Mouse (Mus musculus): ENCODE measurements around the gene Cd300ld2. TPM values are rescaled to one million over a fixed set of nuclear protein-coding genes. Genes with fewer than 3 reads are reported as not detected.

Cd300ld2 gene
- polyA plus RNA-seq, 1 experiment = not detected

DNA sequence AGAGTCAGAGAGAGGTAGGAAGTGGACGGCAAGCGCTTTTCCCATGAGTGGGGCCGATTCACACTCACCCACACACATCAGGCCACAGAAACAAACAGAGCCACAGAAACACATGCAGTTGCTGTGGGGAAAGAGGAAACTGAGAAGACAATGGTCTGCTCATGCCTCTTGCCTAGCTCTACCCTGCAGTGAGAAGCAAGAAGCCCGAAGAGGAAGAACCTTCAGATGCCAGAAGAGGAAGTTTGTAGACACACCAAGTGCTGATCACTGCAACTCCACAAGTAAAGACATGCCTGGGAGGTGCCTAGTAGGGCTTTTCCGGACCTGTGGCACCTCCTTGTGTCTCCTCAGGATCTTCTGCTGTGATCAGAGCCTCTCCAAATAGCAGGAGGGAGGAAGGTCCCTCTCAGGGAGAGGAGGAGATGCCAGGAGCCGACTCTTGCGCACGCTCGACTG, 47.2 kb downstream of the Cd300ld2 start, which contains the start of gene Cd300c:
Cd300c (minus strand) TSS at position 406 of the 456 bp plus-strand sequence.
- TF ChIP-seq GATA1 (IDR thresholded peaks at IDR 0.05; ENCODE audit: low read length) = no peak

DNA sequence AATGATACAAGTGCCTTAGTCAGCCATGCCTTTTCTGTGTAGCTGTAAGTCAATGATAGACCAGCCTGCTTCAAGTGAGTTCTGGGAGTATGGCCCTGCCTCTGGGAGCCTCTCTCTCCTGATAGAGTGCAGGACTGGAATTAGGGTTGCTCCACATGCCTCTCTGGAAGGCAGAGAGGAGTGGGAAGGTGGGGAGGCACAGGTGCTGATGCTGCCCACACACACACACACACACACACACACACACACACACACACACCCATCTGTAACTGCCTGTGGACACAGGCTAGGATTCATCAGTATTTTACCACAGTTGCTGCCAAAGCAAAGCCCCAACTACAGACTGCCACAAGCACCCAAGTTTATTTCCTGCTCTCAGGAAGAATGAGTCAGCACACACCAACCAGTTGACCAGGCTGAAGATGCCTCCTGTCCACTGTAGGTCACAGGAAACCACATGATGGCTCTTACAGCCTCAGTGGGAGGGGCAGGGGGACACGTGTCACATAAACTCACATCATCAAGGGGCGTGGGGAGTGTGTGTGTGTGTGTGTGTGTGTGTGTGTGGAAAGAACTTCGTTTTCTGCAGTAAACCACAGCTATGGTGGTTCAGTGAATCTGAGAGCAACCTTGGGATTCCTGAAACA, 50.7 kb downstream of the Cd300ld2 start:
- TF ChIP-seq GATA1 (IDR thresholded peaks at IDR 0.05; ENCODE audit: low read length) = no peak

DNA sequence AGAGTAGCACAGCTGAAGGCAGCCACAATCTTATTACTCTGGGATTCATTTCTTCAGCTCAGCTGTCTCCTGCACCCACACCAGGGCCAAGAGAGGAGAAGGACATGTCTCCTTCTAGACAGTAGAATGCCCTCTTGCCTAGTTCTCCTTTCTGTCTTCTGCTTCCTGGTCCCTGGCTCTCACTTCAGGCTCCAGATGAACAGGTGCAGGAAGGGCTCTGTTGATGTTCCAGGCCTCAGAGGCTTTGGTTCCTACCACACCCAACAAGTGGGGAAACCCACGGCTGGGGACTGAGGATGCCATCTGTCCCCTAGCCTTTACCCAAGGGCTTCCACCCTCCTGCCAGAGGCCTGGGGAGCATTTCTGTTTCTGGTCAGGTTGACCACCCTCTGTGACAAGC, 55.6 kb downstream of the Cd300ld2 start:
- TF ChIP-seq GATA1 (IDR thresholded peaks at IDR 0.05; ENCODE audit: low read length) = no peak

Other genes starting within 250 kb of the Cd300ld2 start
- gene Btbd17, start 220.2 kb downstream of the Cd300ld2 start, polyA plus RNA-seq (2012) = not detected in 2 replicates
- gene Gpr142, start 217.3 kb downstream of the Cd300ld2 start, polyA plus RNA-seq (2012) = not detected in 2 replicates
- not detected in 2 replicates for gene Gprc5c, start 165.0 kb downstream of the Cd300ld2 start, polyA plus RNA-seq (2012)
- gene Cd300a, start 126.2 kb downstream of the Cd300ld2 start, polyA plus RNA-seq (2012) = not detected in 2 replicates
- gene Cd300lb, start 81.8 kb downstream of the Cd300ld2 start, polyA plus RNA-seq (2012) = not detected in 2 replicates
- not detected in 2 replicates for gene Cd300c, start 47.0 kb downstream of the Cd300ld2 start, polyA plus RNA-seq (2012)
- not detected in 2 replicates for gene Cd300ld, start 26.3 kb downstream of the Cd300ld2 start, polyA plus RNA-seq (2012)
- not detected in 2 replicates for gene Cd300c2, start 14.3 kb downstream of the Cd300ld2 start, polyA plus RNA-seq (2012)
- not detected in 2 replicates for gene Cd300ld4, start 10.8 kb upstream of the Cd300ld2 start, polyA plus RNA-seq (2012)
- gene Cd300ld5, start 21.6 kb upstream of the Cd300ld2 start, polyA plus RNA-seq (2012) = not detected in 2 replicates
- not detected in 2 replicates for gene Cd300ld3, start 32.2 kb upstream of the Cd300ld2 start, polyA plus RNA-seq (2012)
- gene Cd300e, start 46.0 kb upstream of the Cd300ld2 start, polyA plus RNA-seq (2012) = not detected in 2 replicates
- gene Rab37, start 75.2 kb upstream of the Cd300ld2 start, polyA plus RNA-seq (2012) = 1.3 and 1.4 TPM in 2 replicates
- not detected in 2 replicates for gene Cd300lf, start 117.8 kb upstream of the Cd300ld2 start, polyA plus RNA-seq (2012)
- 237 and 268 TPM in 2 replicates for gene Slc9a3r1, start 147.1 kb upstream of the Cd300ld2 start, polyA plus RNA-seq (2012)
- 19.0 and 20.7 TPM in 2 replicates for gene Tmem104, start 171.3 kb upstream of the Cd300ld2 start, polyA plus RNA-seq (2012)
- gene Nat9, start 171.7 kb upstream of the Cd300ld2 start, polyA plus RNA-seq (2012) = 33.7 and 35.0 TPM in 2 replicates

Measured in G1E-ER4 (cell line).